Mouse (Mus musculus) liver, embryonic 12.5 days (tissue): ENCODE data around the gene 4930435E12Rik. TPM values are rescaled to one million over a fixed set of nuclear protein-coding genes. Genes with fewer than 3 reads are reported as not detected.

ENCODE experiments used
- ATAC-seq: fragments of 200-750 bp; cut with Nextera tagmentation; 2 replicates; pipeline ENCODE4 v1.8.0; 2017; ENCODE audit warnings: moderate number of reproducible peaks, mild to moderate bottlenecking, moderate library complexity
- H3K27ac ChIP-seq: fragments of 300-500 bp; sonication (generic); 2 replicates; pipeline ENCODE4 v1.5.1; 2016; ENCODE audit warnings: mild to moderate bottlenecking
- H3K27me3 ChIP-seq: fragments of 300-500 bp; sonication (generic); replicated peaks from 2 replicates; pipeline ENCODE4 v1.6.1; 2016; ENCODE audit warnings: mild to moderate bottlenecking, moderate library complexity
- H3K36me3 ChIP-seq: fragments of 300-500 bp; sonication (generic); 2 replicates; pipeline ENCODE4 v1.6.1; 2016; ENCODE audit warnings: mild to moderate bottlenecking, moderate library complexity
- H3K4me1 ChIP-seq: fragments of 300-500 bp; sonication (generic); 2 replicates; pipeline ENCODE4 v1.6.1; 2016
- H3K4me2 ChIP-seq: fragments of 300-500 bp; sonication (generic); 2 replicates; pipeline ENCODE4 v1.6.1; 2016; ENCODE audit warnings: mild to moderate bottlenecking, moderate library complexity
- H3K4me3 ChIP-seq: fragments of 300-500 bp; sonication (generic); 2 replicates; pipeline ENCODE4 v1.5.1; 2016; ENCODE audit warnings: mild to moderate bottlenecking, moderate library complexity
- H3K9ac ChIP-seq: fragments of 300-500 bp; sonication (generic); 2 replicates; pipeline ENCODE4 v1.6.1; 2016; ENCODE audit warnings: mild to moderate bottlenecking, moderate library complexity
- H3K9me3 ChIP-seq: fragments of 300-500 bp; sonication (generic); replicated peaks from 2 replicates; pipeline ENCODE4 v1.6.1; 2016; ENCODE audit warnings: mild to moderate bottlenecking, moderate library complexity
- WGBS: fragments of 180-500 bp; shearing (Covaris S2); methylation state at CpG from one replicate; pipeline ENCODE4 v1.1.7; 2016; ENCODE audit not compliant: insufficient replicate concordance; 5-methylcytosine and 5-hydroxymethylcytosine counted together
- polyA plus RNA-seq: library from polyadenylated mRNA; unstranded; fragments of >200 nt; fragmentation: Nextera tagmentation; extraction: Ambion mirVana; gene quantifications from 2 replicates; pipeline ENCODE4 v1.2.1, GENCODE M21; 2016

4930435E12Rik gene
- polyA plus RNA-seq, 1 experiment from 2014 or later = not detected

DNA sequence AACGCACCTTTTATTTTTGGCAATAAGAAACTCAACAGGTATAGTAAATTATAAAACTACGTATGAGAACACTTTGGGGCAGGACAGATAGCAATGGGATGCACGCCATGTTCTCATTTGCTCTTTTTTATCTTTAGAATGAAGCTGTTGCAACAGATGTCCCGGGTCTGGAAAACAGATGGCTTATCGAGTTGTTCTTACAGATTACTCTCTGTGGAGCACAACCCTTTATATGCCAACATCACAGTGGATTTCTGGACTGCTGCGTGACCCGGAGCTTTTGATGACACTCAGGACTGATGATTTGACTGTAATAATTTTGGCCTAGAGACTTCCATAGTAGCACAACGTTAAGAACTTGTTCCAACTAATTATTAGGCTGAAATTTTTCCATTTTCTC, 60.8 kb downstream of the 4930435E12Rik start:
- peaks cover 32% of the 10 kb centered on the region for H3K27me3 ChIP-seq
- H3K9me3 ChIP-seq = no peaks in the 10 kb centered on the region
- ATAC-seq = no peak
- H3K4me3 ChIP-seq = no peak overlapping the region
- H3K9ac ChIP-seq = no peak overlapping the region
- H3K36me3 ChIP-seq = peaks cover 4% of the 10 kb centered on the region; the same call in 1 of the 2 replicates
- H3K4me2 ChIP-seq = no peak overlapping the region
- H3K27ac ChIP-seq = no peak overlapping the region
- WGBS = 75% methylated on average over 8 of the region's 8 CpGs
- H3K4me1 ChIP-seq = no peaks in the 10 kb centered on the region

DNA sequence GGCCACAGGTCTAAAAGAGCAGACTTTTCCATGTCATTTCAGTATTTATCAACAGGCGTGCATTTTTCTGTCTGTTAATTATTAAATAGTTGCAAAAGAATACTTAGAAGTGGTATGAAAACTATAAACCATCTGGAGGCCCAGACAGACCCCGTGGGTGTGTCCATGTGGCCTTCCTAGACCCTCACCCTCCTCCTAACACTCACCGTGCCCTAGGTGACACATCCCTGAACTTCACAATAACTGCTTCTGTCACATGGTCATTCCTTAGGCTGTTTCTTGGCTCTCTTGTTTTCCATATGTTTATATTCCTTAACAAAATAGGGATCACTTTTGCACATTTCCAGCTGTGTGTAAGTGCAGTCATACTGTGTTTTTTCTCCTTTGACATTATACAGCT, 61.9 kb downstream of the 4930435E12Rik start:
- Histone ChIP-seq H3K36me3 (peaks cover 4% of the 10 kb centered on the region; the same call in 1 of the 2 replicates), H3K4me2 (no peak overlapping the region), H3K9ac (no peak overlapping the region), H3K4me1 (no peaks in the 10 kb centered on the region), H3K27ac (no peak overlapping the region), H3K4me3 (no peak overlapping the region), H3K27me3 (peaks cover 26% of the 10 kb centered on the region), H3K9me3 (no peaks in the 10 kb centered on the region)
- 51% methylated on average over 3 of the region's 3 CpGs for WGBS
- no peak for ATAC-seq

DNA sequence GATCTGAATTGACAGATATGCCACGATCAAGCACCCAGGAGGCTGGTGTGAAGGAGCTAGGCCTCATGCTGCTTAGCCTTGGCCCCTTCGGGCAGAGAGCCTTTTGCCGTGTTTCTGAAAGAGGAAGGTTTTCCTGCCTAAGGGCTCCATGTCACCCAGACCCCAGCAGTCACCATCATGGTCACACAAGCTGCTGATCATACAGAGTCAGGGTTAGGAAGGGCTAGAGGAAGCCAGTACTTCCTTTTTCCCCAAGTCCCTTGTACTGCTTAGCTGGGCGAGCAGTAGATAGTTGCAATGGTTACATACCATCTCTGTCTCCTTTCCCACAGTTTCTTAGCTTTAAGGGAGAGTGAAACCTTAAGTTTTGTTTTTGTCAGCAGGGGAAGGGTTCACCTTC, 65.0 kb downstream of the 4930435E12Rik start:
- peaks cover 5% of the 10 kb centered on the region; the same call in 1 of the 2 replicates for H3K4me1 ChIP-seq
- H3K4me2 ChIP-seq = no peak overlapping the region
- peaks cover 6% of the 10 kb centered on the region; the same call in 1 of the 2 replicates for H3K36me3 ChIP-seq
- ATAC-seq = no peak
- H3K9ac ChIP-seq = no peak overlapping the region
- H3K27me3 ChIP-seq = peaks cover 36% of the 10 kb centered on the region
- no peak overlapping the region for H3K4me3 ChIP-seq
- no peaks in the 10 kb centered on the region for H3K9me3 ChIP-seq
- no peak overlapping the region for H3K27ac ChIP-seq
- 32% methylated on average over 4 of the region's 4 CpGs for WGBS

DNA sequence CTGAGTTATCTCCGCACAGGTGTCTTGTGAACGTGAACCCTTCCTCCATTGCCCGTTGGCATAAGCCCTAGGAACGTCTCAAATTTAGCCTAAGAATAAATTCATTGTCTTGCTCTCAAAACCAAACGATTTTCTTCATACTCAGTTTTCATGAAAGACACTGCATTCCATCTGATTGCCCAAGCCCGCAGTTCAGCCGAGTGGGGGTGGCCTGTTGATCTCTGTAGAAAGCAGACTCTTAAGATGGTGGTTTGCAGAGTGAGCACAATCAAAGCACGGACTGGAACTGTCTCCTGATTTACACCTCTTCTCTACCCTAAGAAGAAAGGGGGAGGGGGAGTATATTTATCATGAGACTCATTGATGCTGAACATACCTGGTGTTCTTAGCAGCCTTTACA, 66.1 kb downstream of the 4930435E12Rik start:
- WGBS = 74% methylated on average over 8 of the region's 8 CpGs
- ATAC-seq = no peak

More for the DNA sequence above, 66.1 kb downstream of the 4930435E12Rik start:
- H3K4me1 ChIP-seq = peaks cover 11% of the 10 kb centered on the region; the same call in 1 of the 2 replicates
- H3K9me3 ChIP-seq = no peaks in the 10 kb centered on the region
- H3K4me3 ChIP-seq = no peak overlapping the region
- no peak overlapping the region for H3K4me2 ChIP-seq
- H3K27ac ChIP-seq = no peak overlapping the region
- 0 out of 2 replicates have a peak, but pooled peaks cover 2% of the 10 kb centered on the region for H3K36me3 ChIP-seq
- peaks cover 47% of the 10 kb centered on the region for H3K27me3 ChIP-seq
- no peak overlapping the region for H3K9ac ChIP-seq

Other genes with a start within 250 kb of the 4930435E12Rik start
- gene Arhgap31, start 115.5 kb downstream of the 4930435E12Rik start, polyA plus RNA-seq = 3.5 and 4.0 TPM in 2 replicates
- 4.7 and 5.7 TPM in 2 replicates for gene B4galt4, start 86.5 kb downstream of the 4930435E12Rik start, polyA plus RNA-seq
- gene Upk1b, start 28.4 kb downstream of the 4930435E12Rik start, polyA plus RNA-seq = 2.4 and 2.5 TPM in 2 replicates
- gene Igsf11, start 63.9 kb upstream of the 4930435E12Rik start, polyA plus RNA-seq = 0.11 and 0.18 TPM in 2 replicates